Mouse (Mus musculus): Measurements from ENCODE around the gene Insc. TPM values are rescaled to one million over a fixed set of nuclear protein-coding genes. Genes with fewer than 3 reads are reported as not detected.

The Insc gene
- polyA plus RNA-seq, 1 experiment from 2014 or later: 22.0 TPM

DNA sequence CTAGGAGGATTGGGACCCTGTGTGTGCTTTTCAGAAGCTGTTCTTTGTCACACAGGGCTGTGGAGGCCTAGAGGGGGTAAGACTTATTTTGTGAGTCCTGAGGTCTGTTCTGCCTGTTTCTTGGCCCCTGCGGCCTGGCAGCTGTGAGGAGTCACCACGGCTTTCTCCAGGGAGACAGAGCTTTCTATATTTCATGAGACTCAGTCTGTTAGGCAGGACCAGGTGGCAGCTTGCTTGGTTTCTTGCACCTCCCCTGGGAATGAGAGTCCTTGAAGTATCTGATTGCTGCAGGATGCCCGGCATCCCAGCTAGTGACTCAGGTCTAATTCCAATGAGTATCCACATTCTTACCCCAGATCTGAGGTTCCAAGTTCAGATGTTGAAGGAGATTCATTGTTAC, 21.8 kb downstream of the Insc start:
- no peaks in the 10 kb centered on the region for H3K9me3 ChIP-seq (replicated peaks)
- no peak overlapping the region for H3K27ac ChIP-seq (replicated peaks)
- H3K27me3 ChIP-seq: no peaks in the 10 kb centered on the region
- no peaks in the 10 kb centered on the region for H3K36me3 ChIP-seq (replicated peaks)
- no peak overlapping the region for H3K4me3 ChIP-seq (replicated peaks)
- H3K4me2 ChIP-seq: no peak overlapping the region
- no peaks in the 10 kb centered on the region for H3K4me1 ChIP-seq (replicated peaks)
- WGBS (ENCODE audit: insufficient replicate concordance): 78% methylated on average over 3 of the region's 3 CpGs
- ATAC-seq (ENCODE audit: insufficient read depth): no peak
- no peak overlapping the region for H3K9ac ChIP-seq

DNA sequence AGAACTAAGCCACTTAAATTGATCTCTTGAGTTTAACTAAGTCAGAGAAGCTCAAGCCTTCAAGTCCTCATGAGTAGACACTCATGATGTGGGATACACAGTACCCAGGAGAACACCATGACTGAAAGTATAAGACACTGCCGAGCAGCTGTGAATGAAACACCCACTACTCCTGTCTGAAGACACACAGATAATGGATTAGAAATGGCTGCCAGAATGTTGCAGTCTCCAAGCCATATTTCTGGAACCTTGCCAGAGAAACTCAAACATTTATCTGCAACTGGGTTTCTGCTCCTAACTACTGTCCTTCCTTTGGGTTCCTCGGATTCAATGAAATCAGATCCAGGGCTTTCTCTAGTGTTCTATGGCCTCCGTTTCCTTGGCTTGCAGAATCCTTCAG, 23.0 kb downstream of the Insc start:
- H3K4me3 ChIP-seq (replicated peaks): no peak overlapping the region
- no peaks in the 10 kb centered on the region for H3K36me3 ChIP-seq (replicated peaks)
- H3K27ac ChIP-seq (replicated peaks): no peak overlapping the region
- H3K4me1 ChIP-seq (replicated peaks): no peaks in the 10 kb centered on the region
- H3K9ac ChIP-seq: no peak overlapping the region
- H3K9me3 ChIP-seq (replicated peaks): no peaks in the 10 kb centered on the region
- ATAC-seq (ENCODE audit: insufficient read depth): no peak
- WGBS (ENCODE audit: insufficient replicate concordance): 58% methylated on average over 3 of the region's 3 CpGs
- no peak overlapping the region for H3K4me2 ChIP-seq
- H3K27me3 ChIP-seq: no peaks in the 10 kb centered on the region

DNA sequence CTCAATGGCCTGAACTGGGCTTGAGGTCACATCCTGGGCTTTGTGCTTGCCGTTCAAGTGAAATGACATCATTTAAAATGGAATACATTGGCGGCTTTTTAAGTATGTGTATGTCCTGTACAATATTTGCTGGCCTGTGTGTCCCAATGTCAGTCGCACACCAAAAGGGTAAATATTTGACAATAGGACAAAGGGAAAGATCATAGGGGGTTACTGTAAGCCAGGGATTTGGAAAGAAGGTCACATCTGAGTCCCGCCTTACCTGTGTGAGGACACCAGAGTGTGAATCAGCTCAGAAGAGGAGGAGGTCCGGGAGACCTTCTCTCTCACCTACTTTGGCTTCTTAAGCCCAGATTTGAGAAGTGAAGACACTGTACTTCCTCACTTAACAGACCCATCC, 25.0 kb downstream of the Insc start:
- Histone ChIP-seq H3K27me3 (no peaks in the 10 kb centered on the region), H3K27ac (replicated peaks) (peak overlapping the region; percentile 53), H3K9me3 (replicated peaks) (no peaks in the 10 kb centered on the region), H3K4me2 (peak overlapping the region; percentile 31; the same call in 1 of the 2 replicates), H3K36me3 (replicated peaks) (no peaks in the 10 kb centered on the region), H3K4me1 (replicated peaks) (no peaks in the 10 kb centered on the region), H3K4me3 (replicated peaks) (peak overlapping the region; percentile 30), H3K9ac (0 out of 2 replicates have a peak overlapping the region, but pooled peaks have one; percentile 18)
- peak; percentile 56 for ATAC-seq (ENCODE audit: insufficient read depth)
- 60% methylated on average over 5 of the region's 5 CpGs for WGBS (ENCODE audit: insufficient replicate concordance)

DNA sequence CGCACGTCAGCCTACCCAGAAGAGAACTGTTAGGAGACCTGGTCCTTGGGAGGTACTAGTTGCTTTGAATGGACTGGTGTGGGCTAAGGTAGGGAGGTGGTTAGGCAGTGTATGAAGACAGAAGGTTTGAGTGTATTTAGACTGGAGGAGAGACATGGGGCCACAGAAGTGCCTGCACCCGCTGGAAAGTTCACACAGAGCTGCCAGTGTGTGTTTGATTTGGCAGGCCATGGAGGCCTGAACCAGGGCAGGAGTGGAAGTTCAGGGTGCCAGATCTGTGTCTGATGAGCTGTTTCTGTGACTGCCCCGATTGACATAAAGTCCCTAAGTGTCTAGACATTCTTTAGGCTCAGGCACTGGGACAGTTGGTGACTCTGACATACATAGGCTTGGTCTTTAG, 25.5 kb downstream of the Insc start:
- no peak; the same call in 1 of the 2 replicates for ATAC-seq (ENCODE audit: insufficient read depth)
- WGBS (ENCODE audit: insufficient replicate concordance): 57% methylated on average over 4 of the region's 4 CpGs
- H3K9ac ChIP-seq: 0 out of 2 replicates have a peak overlapping the region, but pooled peaks have one; percentile 18
- H3K4me3 ChIP-seq (replicated peaks): peak overlapping the region; percentile 30
- H3K9me3 ChIP-seq (replicated peaks): no peaks in the 10 kb centered on the region
- H3K27ac ChIP-seq (replicated peaks): peak overlapping the region; percentile 53
- H3K27me3 ChIP-seq: no peaks in the 10 kb centered on the region
- no peaks in the 10 kb centered on the region for H3K36me3 ChIP-seq (replicated peaks)
- H3K4me2 ChIP-seq: peak overlapping the region; percentile 31
- no peaks in the 10 kb centered on the region for H3K4me1 ChIP-seq (replicated peaks)

DNA sequence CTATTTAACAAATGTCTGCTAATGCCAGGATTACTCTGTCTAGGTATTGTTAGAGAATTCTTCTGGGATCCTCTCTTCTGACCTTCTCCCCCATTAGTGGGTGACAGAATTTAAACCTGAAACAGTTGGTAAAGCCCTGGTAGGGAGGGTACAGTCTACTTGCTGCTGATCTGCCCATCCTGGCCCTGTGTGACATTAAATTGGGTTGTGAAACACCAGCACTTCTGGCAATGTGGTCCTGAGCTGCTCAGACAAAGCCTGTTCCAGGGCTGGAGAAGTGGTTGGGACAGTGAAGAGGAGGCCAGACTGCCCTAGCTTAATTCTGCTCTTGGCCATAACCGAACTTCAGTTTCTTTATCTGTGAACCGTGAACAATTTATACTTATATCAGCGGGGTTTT, 27.1 kb downstream of the Insc start:
- Histone ChIP-seq H3K4me2 (peak overlapping the region; percentile 31), H3K36me3 (replicated peaks) (no peaks in the 10 kb centered on the region), H3K4me3 (replicated peaks) (no peak overlapping the region), H3K4me1 (replicated peaks) (no peaks in the 10 kb centered on the region), H3K9me3 (replicated peaks) (no peaks in the 10 kb centered on the region), H3K27ac (replicated peaks) (no peak overlapping the region), H3K27me3 (no peaks in the 10 kb centered on the region), H3K9ac (no peak overlapping the region)
- ATAC-seq (ENCODE audit: insufficient read depth): no peak
- WGBS (ENCODE audit: insufficient replicate concordance): 66% methylated on average over 3 of the region's 3 CpGs

DNA sequence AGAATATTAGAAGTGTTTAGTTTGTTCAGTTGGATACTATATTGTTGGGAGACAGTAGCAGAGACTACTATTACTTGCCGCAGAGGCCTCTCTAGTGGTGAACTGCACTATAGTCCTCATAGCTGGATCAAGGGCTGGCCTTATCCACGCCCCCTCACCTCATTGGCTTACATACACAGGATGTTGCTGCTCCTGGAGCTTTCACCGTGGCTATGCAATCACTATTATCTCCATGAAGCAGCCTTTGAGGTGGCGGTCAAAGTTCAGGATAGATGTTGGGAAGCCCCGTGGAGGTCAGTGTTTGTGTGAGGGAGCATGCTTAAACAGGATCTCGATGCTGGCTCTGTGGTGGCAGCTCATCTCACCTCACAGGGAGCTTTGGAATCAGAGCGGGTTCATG, 28.3 kb downstream of the Insc start:
- WGBS (ENCODE audit: insufficient replicate concordance): 46% methylated on average over 7 of the region's 7 CpGs
- Histone ChIP-seq H3K9me3 (replicated peaks) (no peaks in the 10 kb centered on the region), H3K27me3 (no peaks in the 10 kb centered on the region), H3K4me2 (0 out of 2 replicates have a peak overlapping the region, but pooled peaks have one; percentile 15), H3K36me3 (replicated peaks) (no peaks in the 10 kb centered on the region), H3K4me1 (replicated peaks) (no peaks in the 10 kb centered on the region), H3K27ac (replicated peaks) (peak overlapping the region; percentile 72), H3K4me3 (replicated peaks) (no peak overlapping the region), H3K9ac (no peak overlapping the region)
- ATAC-seq (ENCODE audit: insufficient read depth): peak; percentile 84

DNA sequence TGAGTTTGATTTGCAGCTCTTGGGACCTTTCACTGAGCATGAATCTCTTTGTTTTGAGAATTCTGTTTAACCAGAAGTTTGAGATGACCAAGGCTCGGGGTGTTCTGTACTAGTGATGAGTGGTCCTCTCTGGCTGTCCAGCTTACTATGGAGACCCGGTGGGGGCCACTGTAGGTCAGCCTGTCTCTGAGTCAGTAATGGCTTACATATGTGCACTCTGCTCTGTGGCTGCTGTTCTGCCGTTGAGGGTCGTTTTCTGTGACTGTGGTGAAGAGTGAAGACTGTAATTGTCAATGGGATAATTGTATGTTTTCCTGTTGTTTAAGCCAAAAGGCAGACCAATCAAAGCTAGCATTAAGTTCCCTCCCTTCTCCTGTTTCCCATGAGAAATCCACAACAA, 30.3 kb downstream of the Insc start:
- Histone ChIP-seq H3K4me1 (replicated peaks) (no peaks in the 10 kb centered on the region), H3K36me3 (replicated peaks) (no peaks in the 10 kb centered on the region), H3K4me3 (replicated peaks) (no peak overlapping the region), H3K9me3 (replicated peaks) (no peaks in the 10 kb centered on the region), H3K27me3 (no peaks in the 10 kb centered on the region), H3K9ac (no peak overlapping the region), H3K27ac (replicated peaks) (no peak overlapping the region), H3K4me2 (no peak overlapping the region)
- whole genome bisulfite sequencing (ENCODE audit: insufficient replicate concordance): 50% methylated on average over 4 of the region's 4 CpGs
- ATAC-seq (ENCODE audit: insufficient read depth): no peak

DNA sequence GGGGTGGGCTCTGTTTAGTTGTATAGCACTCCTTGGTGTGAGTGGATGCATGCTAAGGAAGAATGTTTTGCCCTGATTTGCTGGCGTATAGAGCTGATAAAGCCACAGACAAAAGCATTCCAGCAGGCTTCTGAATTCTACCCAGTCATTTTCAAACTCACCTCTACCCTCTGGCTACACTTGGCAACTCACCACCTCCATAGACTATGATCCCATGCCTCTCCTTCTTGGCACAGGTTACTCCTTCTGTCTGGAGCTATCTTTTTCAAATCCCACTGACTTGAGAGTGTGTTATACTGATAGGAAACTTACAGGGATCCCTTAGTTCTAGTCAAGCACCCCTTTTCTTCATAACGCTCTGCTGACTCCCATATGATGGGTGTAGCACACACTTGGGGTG, 32.4 kb downstream of the Insc start:
- Histone ChIP-seq H3K36me3 (replicated peaks) (no peaks in the 10 kb centered on the region), H3K4me1 (replicated peaks) (no peaks in the 10 kb centered on the region), H3K9me3 (replicated peaks) (no peaks in the 10 kb centered on the region), H3K27ac (replicated peaks) (no peak overlapping the region), H3K27me3 (no peaks in the 10 kb centered on the region), H3K4me2 (no peak overlapping the region), H3K4me3 (replicated peaks) (no peak overlapping the region), H3K9ac (no peak overlapping the region)
- WGBS (ENCODE audit: insufficient replicate concordance): 51% methylated on average over 2 of the region's 2 CpGs
- no peak for ATAC-seq (ENCODE audit: insufficient read depth)

DNA sequence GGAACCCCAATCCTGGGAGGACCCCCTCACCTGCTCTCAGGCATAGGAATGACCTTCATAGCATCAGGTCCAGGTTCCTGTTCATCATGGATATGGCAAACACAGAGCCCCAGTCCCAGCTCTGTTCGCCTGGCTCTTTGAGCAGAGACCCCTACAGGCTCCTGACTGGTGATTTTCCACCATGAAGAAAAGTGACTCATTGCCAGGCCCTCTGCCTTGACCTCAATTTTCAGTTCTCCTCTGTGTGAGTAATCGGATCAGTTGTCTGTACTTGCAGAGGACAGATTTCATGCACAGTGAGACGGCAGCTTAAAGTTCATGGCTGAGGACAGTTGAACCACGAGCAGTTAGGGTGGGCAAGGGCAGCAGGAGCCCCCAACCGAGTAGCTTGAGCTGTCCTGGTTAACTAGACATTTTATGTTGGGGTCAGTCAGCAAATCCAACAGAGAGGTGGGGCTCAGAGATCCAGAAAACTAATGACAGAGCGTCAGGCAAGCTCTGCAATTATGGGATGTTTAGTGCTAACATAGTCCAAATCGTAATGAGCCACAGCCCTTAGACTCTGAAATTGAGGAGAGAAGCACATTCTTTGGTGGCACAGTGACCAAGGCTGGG, 34.8 kb downstream of the Insc start:
- H3K4me3 ChIP-seq (replicated peaks): no peak overlapping the region
- H3K4me1 ChIP-seq (replicated peaks): no peaks in the 10 kb centered on the region
- no peaks in the 10 kb centered on the region for H3K36me3 ChIP-seq (replicated peaks)
- H3K4me2 ChIP-seq: no peak overlapping the region
- no peak overlapping the region for H3K9ac ChIP-seq
- no peaks in the 10 kb centered on the region for H3K27me3 ChIP-seq
- no peak overlapping the region for H3K27ac ChIP-seq (replicated peaks)
- H3K9me3 ChIP-seq (replicated peaks): no peaks in the 10 kb centered on the region
- WGBS (ENCODE audit: insufficient replicate concordance): 55% methylated on average over 7 of the region's 7 CpGs
- ATAC-seq (ENCODE audit: insufficient read depth): no peak

DNA sequence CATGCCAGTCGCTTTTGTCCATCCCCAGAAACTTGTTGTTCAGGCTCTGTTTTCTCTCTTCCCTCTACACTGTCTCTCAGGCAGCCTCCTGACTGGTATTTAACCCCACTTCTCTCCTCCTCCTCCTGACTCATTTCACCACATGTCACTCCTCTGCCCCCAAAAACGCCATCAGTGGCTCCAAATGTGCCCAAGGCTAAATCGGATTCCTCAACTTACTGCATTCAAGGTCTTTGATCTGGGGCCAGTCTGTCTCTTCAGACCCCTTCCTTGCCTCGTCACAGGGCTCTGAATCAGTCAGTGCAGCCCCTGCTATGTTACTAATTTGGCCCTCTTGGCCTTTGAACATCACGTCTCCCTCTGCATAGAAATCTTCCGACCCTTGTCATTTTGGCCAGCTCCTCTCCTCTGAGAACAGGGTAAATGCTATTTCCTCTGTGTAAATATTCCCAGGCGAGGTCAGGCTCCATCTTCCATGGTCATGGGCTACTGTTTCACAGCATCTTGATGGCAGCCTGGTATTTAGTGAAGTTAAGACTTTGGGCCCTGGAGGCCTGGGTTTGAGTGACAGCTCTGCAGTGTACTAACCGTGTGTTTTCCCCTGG, 35.7 kb downstream of the Insc start:
- Histone ChIP-seq H3K4me3 (replicated peaks) (no peak overlapping the region), H3K36me3 (replicated peaks) (no peaks in the 10 kb centered on the region), H3K27ac (replicated peaks) (no peak overlapping the region), H3K27me3 (no peaks in the 10 kb centered on the region), H3K4me1 (replicated peaks) (no peaks in the 10 kb centered on the region), H3K4me2 (no peak overlapping the region), H3K9ac (no peak overlapping the region), H3K9me3 (replicated peaks) (no peaks in the 10 kb centered on the region)
- WGBS (ENCODE audit: insufficient replicate concordance): 47% methylated on average over 8 of the region's 8 CpGs
- no peak for ATAC-seq (ENCODE audit: insufficient read depth)

DNA sequence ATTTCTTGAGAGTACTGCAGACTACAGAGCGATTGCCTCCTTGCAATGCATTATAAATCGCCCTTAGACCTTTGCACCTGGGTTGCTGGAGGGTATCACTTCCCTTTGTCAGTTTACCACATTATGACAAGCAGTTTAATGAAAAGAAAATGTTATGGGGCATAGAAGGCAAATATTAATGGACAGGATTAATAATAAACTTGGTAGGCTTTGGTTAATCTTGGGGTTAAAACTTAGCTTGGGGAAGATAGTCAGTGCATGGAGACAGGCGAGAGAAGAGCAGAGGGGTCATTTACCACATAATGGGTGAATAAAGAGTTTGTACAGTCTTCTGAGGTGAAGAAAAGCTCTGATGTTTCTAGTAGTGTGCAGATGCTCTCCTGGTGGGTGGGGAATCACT, 39.8 kb downstream of the Insc start:
- H3K4me3 ChIP-seq (replicated peaks): no peak overlapping the region
- no peaks in the 10 kb centered on the region for H3K4me1 ChIP-seq (replicated peaks)
- no peak overlapping the region for H3K27ac ChIP-seq (replicated peaks)
- WGBS (ENCODE audit: insufficient replicate concordance): 56% methylated on average over 3 of the region's 3 CpGs
- no peaks in the 10 kb centered on the region for H3K9me3 ChIP-seq (replicated peaks)
- no peak for ATAC-seq (ENCODE audit: insufficient read depth)
- H3K36me3 ChIP-seq (replicated peaks): no peaks in the 10 kb centered on the region
- no peak overlapping the region for H3K4me2 ChIP-seq
- H3K9ac ChIP-seq: no peak overlapping the region
- no peaks in the 10 kb centered on the region for H3K27me3 ChIP-seq

DNA sequence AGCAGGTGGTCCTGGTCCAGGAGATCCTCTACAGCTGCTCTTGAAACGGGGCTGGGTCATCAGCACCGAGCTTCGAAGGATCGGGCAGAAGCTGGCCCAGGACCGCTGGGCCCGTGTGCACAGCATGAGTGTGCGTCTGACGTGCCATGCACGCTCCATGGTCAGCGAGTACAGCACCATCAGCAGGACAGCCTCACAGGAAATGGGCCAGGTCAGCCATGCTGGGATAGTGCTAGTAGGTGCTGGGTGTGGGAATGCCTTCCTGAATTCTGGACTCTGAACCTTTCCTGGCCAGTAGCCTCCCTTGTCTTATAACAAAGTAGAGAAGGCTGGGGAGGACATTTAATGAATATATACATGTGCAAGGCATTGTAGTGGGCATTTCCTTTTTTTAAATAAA, 47.6 kb downstream of the Insc start:
- H3K9me3 ChIP-seq (replicated peaks): no peaks in the 10 kb centered on the region
- no peak for ATAC-seq (ENCODE audit: insufficient read depth)

More for the DNA sequence above, 47.6 kb downstream of the Insc start:
- Histone ChIP-seq H3K4me1 (replicated peaks) (no peaks in the 10 kb centered on the region), H3K9ac (no peak overlapping the region), H3K36me3 (replicated peaks) (no peaks in the 10 kb centered on the region), H3K27ac (replicated peaks) (no peak overlapping the region), H3K4me2 (no peak overlapping the region), H3K4me3 (replicated peaks) (no peak overlapping the region), H3K27me3 (no peaks in the 10 kb centered on the region)
- WGBS (ENCODE audit: insufficient replicate concordance): 80% methylated on average over 10 of the region's 10 CpGs
